In the genomic region with DNA sequence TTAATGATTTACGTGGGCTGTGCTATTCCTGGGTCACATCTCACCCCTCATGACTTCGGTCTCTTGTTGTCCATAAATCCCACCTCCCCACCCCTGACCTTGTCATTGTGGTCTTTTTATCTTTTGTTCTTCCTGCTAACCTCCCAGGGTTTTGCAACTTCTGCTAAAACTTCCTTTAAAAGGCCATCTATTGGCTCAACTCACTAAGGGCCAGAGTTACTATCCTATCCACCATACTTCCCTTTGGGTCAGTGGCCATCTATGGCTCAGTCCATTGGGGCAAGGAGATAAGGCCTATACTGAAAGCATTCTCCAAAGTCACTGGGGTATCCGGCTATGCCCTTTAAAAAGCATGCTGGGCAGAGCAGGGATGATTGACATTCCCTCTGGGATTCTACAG, we compare ENCODE assay signal across 15 mouse cellular contexts.
"Had no signal": no experiment of that assay in that cellular context is flagged by ENCODE, and none has a peak within 500 bp of the region (broad histone marks: within the 10 kb centered on the region; RNA-seq: fewer than 3 reads in every experiment).

No protein-coding gene starts in this region.

- DNase-seq: gastrocnemius, postnatal 14 days; gastrocnemius, postnatal 36 days; heart, adult 18-20 months; heart, postnatal 10 days; heart, postnatal 4 days; kidney, adult 18-20 months; kidney, adult 8-10 months; kidney, postnatal 10 days; kidney, postnatal 25 days; kidney, postnatal 4 days had no signal

- ATAC-seq: hindbrain, embryonic 16.5 days; inflammation-experienced regulatory T-cells, adult 6 months; intestine, embryonic 15.5 days; intestine, postnatal 0 days; liver, embryonic 12.5 days had no signal
